Mouse (Mus musculus) midbrain, embryonic 10.5 days (tissue): ENCODE results near the gene Ebf3. TPM values are rescaled to one million over a fixed set of nuclear protein-coding genes. Genes with fewer than 3 reads are reported as not detected.

Experiments used
- DNase-seq: peaks from one replicate; pipeline ENCODE4 v3.0.0-alpha.2; 2017; ENCODE audit warnings: low spot score
- H3K27ac ChIP-seq: fragments of 300-500 bp; sonication (generic); replicated peaks from 2 replicates; pipeline ENCODE4 v1.5.1; 2016; ENCODE audit warnings: mild to moderate bottlenecking
- H3K27me3 ChIP-seq: fragments of 300-500 bp; sonication (generic); 2 replicates; pipeline ENCODE4 v1.6.1; 2016; ENCODE audit warnings: low read depth, mild to moderate bottlenecking; ENCODE audit not compliant: poor library complexity, severe bottlenecking
- H3K36me3 ChIP-seq: fragments of 300-500 bp; sonication (generic); 2 replicates; pipeline ENCODE4 v1.6.1; 2016; ENCODE audit warnings: mild to moderate bottlenecking, moderate library complexity
- H3K4me1 ChIP-seq: fragments of 300-500 bp; sonication (generic); 2 replicates; pipeline ENCODE4 v1.6.1; 2016
- H3K4me3 ChIP-seq: fragments of 300-500 bp; sonication (generic); 2 replicates; pipeline ENCODE4 v1.5.1; 2016; ENCODE audit warnings: mild to moderate bottlenecking, moderate library complexity
- H3K9me3 ChIP-seq: fragments of 300-500 bp; sonication (generic); replicated peaks from 2 replicates; pipeline ENCODE4 v1.6.1; 2016; ENCODE audit warnings: mild to moderate bottlenecking
- WGBS: fragments of 180-500 bp; shearing (Covaris S2); methylation state at CpG from one replicate; pipeline ENCODE4 v1.1.7; 2016; 5-methylcytosine and 5-hydroxymethylcytosine counted together
- polyA plus RNA-seq: library from polyadenylated mRNA; unstranded; fragments of >200 nt; fragmentation: Nextera tagmentation; extraction: Ambion mirVana; gene quantifications from 2 replicates; pipeline ENCODE4 v1.2.1, GENCODE M21; 2016

The Ebf3 gene
- 3.2 and 5.4 TPM in 2 replicates for polyA plus RNA-seq

DNA sequence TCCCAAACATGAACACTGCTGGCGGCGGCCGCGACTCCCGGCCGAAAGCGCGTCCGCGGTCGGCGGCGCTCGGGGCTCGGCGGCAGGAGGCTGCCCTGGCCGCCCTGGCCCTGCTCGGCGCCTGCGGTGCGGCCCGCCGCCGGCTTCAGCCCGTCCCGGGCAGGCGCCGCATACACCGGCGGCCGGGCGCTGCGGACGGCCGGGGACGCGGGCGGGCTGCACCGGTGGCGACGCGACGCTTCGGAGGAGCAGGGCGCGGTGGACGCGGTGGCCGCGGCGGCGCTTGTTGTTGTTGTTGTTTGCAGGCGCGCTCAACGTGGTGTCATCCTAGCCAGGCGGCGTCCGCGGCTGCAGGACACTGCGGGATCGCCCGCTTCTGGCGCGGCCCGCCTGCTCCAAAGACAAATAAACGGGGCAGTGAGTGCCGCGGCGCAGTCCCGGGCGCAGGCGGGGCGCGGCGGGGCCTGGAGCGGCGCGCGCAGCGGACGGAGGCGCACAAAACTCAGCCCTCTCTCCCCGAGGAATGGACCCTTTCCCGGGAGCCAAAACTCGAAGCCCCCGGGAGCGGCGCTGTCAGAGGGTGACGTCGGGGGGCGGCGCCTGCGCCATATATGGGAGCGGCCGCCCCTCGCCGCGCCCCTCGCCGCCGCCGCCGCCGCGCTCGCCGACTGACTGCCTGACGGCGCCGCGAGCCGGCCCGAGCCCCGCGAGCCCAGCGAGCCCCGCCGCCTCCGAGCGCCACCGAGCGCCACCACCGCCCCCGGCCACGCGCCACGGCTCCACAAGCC lies at the start of gene Ebf3:
Gene Ebf3, minus strand, starts transcription at position 542 of the 788 bp plus-strand sequence.
- peak within 1 kb of the TSS; percentile 71 for H3K4me3 ChIP-seq
- H3K36me3 ChIP-seq: peaks cover 4% of the 10 kb centered on the region; the same call in 1 of the 2 replicates
- H3K9me3 ChIP-seq: no peaks in the 10 kb centered on the region
- peak; percentile 90 for DNase-seq
- peak within 1 kb of the TSS; percentile 86 for H3K27ac ChIP-seq
- under 1% methylated on average over 117 of the region's 127 CpGs for WGBS
- peaks cover 100% of the 10 kb centered on the region for H3K27me3 ChIP-seq
- peaks cover 86% of the 10 kb centered on the region for H3K4me1 ChIP-seq

DNA sequence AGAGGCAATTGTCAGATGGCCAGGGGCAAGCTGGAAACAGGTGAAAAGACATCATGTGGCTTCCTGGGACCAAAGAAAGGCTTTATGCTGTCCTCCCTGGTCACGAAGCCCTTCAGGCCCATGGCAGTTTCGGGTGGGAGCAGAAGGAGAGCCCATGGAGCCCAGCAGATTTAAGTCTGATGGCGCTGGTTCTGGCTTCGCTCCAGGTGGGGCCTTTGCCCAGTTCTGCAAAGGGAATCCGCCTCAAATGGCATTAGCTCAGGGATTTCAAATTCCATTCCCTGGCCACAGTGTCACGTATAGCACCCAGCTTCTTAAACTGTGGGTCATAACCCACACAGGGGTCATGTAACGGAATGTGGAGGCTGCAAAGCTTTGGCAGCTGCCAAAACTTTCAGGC lies 32.6 kb upstream of the Ebf3 start:
- no peak overlapping the region for H3K4me3 ChIP-seq
- H3K36me3 ChIP-seq: no peaks in the 10 kb centered on the region
- no peak for DNase-seq
- WGBS: 83% methylated on average over 7 of the region's 7 CpGs
- H3K27me3 ChIP-seq: no peaks in the 10 kb centered on the region; the same call in 1 of the 2 replicates
- no peaks in the 10 kb centered on the region for H3K9me3 ChIP-seq
- peak overlapping the region; percentile 46 for H3K27ac ChIP-seq
- peaks cover 15% of the 10 kb centered on the region for H3K4me1 ChIP-seq

DNA sequence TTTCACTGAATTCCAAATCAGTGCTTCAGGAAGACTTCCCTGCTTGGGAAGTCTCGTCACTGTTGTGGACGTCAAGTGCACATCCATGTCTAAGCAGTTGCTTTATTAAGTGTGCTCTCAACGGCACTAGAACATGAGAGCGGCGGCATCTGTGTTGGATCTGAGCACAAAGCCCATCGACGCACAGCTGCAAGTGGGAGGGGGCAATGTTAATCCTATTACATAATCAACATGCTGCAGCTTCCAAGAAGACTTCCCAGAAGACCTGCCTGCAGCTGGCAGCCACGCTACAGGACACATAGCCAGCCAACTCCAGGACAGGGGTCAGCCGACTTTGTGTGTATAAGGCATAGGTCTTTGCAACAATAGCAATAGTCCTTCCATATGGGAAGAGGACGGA lies 31.8 kb upstream of the Ebf3 start:
- H3K27ac ChIP-seq: no peak overlapping the region
- WGBS: 56% methylated on average over 10 of the region's 10 CpGs
- no peaks in the 10 kb centered on the region for H3K36me3 ChIP-seq
- DNase-seq: peak; percentile 36
- H3K4me3 ChIP-seq: no peak overlapping the region
- no peaks in the 10 kb centered on the region for H3K9me3 ChIP-seq
- peaks cover 15% of the 10 kb centered on the region for H3K4me1 ChIP-seq
- no peaks in the 10 kb centered on the region; the same call in 1 of the 2 replicates for H3K27me3 ChIP-seq

DNA sequence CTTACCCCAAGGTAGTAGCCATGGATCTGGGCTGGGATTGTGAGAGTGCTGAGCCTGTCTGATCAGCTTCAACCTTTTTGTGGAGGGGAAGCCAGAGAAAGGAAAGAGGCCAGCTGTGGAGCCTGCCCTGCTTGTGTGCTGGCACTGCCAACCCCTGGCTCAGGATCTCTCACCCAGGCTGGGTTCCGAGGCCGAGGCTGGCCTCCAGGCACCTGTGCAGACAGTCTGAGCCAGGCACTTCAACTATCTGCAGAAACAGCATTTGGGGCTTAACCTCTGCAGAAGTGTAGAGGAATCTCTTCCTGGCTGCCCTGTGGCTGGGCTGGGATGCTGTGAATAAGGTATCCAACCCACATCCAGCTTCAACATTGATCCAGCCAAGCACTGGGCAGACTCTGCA lies 19.7 kb upstream of the Ebf3 start:
- WGBS: 92% methylated on average over 2 of the region's 2 CpGs
- no peak for DNase-seq
- Histone ChIP-seq H3K27me3 (peaks cover 29% of the 10 kb centered on the region), H3K4me1 (no peaks in the 10 kb centered on the region), H3K27ac (no peak overlapping the region), H3K36me3 (no peaks in the 10 kb centered on the region), H3K4me3 (no peak overlapping the region), H3K9me3 (no peaks in the 10 kb centered on the region)

DNA sequence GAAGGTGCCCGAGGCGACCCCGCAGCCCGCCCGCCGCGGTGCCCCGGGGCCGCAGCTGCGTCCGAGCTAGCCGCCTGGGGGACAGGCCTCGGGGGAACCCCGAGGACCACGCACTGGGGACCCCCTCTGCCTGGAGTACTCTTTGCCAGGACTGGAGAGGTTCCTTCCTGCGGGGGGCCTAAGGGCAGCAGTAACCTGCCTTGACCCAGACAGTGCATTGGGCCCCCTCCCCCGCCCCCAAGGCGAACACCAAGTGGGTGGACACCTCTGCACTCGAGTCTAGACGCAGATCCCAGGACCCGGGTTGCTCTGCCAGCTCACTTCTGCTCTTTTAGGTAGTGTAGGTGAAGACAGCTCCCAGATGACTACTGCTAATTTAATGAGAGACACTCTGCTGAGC lies 8.7 kb upstream of the Ebf3 start:
- H3K4me3 ChIP-seq: peak overlapping the region; percentile 56
- no peaks in the 10 kb centered on the region for H3K9me3 ChIP-seq
- DNase-seq: peak; percentile 20
- H3K27ac ChIP-seq: peak overlapping the region; percentile 57; the same call in 1 of the 2 replicates
- 2% methylated on average over 21 of the region's 21 CpGs for WGBS
- H3K4me1 ChIP-seq: peaks cover 51% of the 10 kb centered on the region
- no peaks in the 10 kb centered on the region for H3K36me3 ChIP-seq
- peaks cover 96% of the 10 kb centered on the region for H3K27me3 ChIP-seq

DNA sequence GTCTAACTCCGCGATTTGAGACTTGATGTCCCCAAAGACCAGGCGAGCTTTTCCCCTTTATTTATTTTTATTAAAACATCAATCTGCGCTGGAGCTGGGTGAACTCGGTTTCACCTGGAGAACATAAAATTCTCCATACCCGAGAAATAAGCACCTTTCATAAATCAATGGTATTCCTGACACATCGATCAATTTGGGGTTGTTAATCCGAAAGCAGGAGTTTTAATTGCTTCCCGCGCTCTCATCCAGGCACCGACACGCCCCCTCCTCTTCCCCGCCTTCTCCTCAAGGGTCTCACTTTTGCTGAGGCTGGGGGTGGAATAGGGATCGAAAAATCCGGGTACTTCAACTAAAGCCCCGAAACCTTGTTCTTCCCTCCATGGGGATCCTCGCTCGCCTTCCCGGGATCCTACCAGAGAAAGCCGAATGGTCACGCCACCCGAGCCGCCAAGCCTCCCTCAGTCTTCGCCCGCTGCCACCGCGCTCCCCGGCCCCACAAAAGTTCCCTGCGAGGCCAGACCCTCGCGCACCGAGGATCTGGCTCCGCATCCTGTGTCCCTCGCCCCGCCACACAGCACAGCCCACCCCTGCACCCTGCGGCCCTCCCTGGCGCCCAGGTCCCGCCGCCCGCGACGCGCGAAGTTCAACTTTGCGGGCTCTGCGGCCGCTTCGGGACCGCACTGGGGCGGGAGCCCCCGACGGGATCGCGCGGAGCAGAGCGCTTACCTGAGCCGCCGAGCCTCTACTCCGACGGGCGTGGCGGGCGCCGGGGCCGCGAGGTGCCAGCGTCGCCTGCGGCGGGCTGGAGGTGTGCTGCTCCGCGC lies 7.9 kb upstream of the Ebf3 start:
- Histone ChIP-seq H3K4me1 (peaks cover 58% of the 10 kb centered on the region), H3K27me3 (peaks cover 96% of the 10 kb centered on the region), H3K36me3 (no peaks in the 10 kb centered on the region), H3K27ac (peak overlapping the region; percentile 57), H3K9me3 (no peaks in the 10 kb centered on the region), H3K4me3 (peak overlapping the region; percentile 56)
- peak; percentile 48 for DNase-seq
- WGBS: under 1% methylated on average over 72 of the region's 72 CpGs

DNA sequence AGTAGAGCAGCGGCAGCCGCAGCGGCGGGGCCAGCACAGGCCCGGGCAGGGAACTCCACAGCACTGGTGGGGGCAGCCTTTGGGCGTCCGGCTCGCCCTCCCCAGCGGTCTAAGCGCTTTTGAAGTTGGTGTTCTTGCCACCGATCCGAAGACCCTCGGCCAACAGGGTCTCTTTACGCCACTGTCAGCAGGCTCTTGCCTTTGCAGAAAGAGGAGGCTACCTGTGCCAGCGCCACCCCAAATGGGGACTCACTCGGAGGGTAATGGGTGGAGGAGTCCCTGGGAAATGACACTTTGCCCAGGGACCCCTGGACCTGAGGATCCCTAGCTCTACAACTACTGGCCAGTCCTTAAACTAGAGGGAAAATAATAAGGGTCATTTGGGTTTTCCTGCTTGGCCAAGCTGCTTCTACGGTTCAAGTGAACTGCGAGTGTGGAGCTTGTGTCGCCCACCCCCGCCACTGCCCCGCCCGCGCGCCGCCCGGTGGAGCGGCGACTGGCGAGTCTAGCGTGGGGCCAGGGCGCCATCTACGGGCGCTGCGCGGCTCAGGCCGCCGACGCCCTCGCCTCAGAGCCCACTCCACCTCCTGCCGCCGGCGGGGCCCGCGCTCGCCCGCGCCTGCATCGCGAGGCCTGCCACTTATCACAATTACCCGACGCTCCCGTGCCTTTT lies 7.0 kb upstream of the Ebf3 start:
- H3K4me3 ChIP-seq: peak overlapping the region; percentile 56
- peaks cover 67% of the 10 kb centered on the region for H3K4me1 ChIP-seq
- no peaks in the 10 kb centered on the region for H3K9me3 ChIP-seq
- H3K36me3 ChIP-seq: no peaks in the 10 kb centered on the region
- peak overlapping the region; percentile 42 for H3K27ac ChIP-seq
- WGBS: under 1% methylated on average over 52 of the region's 52 CpGs
- H3K27me3 ChIP-seq: peaks cover 96% of the 10 kb centered on the region
- DNase-seq: peak; percentile 81

DNA sequence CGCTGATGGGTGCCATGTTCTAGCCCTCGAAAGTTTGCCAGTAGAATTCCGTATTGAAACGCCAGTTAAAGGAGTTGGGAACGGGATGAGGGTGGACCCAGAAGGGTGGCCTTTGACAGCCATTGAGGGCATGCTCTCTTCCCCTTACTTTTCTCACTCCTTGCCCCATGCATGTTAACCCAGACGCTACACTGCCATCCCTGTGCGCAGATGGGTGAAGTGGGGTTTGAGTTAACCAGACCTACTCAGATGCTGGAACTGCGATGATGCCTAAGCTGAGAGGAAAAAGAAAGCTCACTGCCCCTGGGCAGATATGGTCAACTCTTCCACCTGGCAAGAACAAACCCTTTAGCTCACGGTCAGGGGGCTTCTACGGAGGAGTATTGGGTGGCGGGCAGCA lies 6.1 kb upstream of the Ebf3 start:
- Histone ChIP-seq H3K27ac (no peak overlapping the region), H3K4me3 (peak overlapping the region; percentile 34)

DNA sequence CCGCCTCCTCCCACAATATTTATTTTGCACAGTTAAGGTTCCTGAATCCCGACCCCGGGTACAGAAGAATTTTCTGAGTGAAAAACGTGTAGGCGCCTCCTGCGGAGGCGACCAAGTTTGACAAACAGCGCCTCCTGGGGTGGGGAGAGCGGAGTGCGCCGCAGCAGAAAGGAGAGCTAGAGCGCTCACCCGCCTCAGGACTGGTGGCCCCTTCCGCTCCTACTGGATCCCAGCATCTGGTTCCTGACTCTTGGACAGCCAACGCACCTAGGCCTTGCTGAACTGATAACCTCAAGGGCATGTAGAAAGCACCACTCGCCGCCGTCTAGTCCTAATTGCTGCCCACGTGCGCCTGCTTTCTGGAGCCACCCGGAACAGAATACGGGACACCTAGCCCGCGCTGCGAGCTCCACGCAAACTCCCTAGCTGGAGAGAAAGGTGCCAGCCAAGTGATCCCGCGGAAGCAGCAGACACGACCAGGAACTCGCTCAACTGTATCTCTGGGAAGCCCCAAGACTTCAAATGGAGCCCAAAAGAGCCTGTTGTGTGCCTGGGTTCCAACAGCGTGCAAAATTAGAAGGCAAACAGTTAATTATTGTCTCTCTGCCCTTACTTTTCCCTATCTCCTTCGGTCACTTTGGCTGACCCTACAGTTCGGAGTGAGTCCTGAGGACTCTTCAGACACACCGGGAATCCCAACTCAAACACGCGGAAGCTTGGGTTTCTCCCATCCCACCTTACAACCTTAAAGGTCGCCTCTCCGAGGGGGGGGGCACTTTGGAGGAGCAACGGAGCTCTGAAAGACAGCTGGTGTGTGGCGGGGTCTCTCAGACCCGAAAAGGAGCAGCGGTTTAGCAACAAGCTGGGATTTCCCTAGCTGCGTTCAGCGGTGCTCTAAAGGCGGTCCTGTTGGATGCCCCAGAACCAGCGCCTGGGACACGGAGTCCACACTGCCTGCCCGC lies 5.0 kb upstream of the Ebf3 start:
- DNase-seq: peak; percentile 80
- Histone ChIP-seq H3K9me3 (no peaks in the 10 kb centered on the region), H3K4me3 (peak overlapping the region; percentile 71), H3K4me1 (peaks cover 87% of the 10 kb centered on the region), H3K36me3 (no peaks in the 10 kb centered on the region), H3K27me3 (peaks cover 100% of the 10 kb centered on the region), H3K27ac (0 out of 2 replicates have a peak overlapping the region, but pooled peaks have one; percentile 78)
- WGBS: under 1% methylated on average over 48 of the region's 48 CpGs

More for the DNA sequence above, 6.1 kb upstream of the Ebf3 start:
- no peaks in the 10 kb centered on the region for H3K36me3 ChIP-seq
- H3K4me1 ChIP-seq: peaks cover 76% of the 10 kb centered on the region
- WGBS: 1% methylated on average over 11 of the region's 11 CpGs
- H3K9me3 ChIP-seq: no peaks in the 10 kb centered on the region
- DNase-seq: peak; percentile 34
- peaks cover 100% of the 10 kb centered on the region for H3K27me3 ChIP-seq

DNA sequence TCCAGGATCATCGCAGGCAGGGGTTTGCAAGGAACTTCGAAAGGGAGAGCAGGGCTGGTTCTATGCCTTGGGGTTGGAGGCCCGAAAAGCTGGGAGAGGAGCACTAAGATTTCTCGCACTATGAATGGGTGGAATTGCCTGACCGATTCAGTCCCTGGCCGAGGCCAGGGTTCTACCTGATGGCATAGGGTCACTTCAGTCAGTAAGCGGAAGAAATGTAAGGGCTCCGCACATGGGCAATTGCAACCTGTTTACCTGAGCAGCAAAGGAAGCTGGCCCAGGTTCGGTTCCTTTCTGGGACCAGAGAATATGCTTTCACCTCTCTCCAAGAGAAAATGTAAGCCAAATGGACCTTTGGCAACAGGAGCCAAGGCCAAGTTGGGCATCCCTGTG lies 4.1 kb upstream of the Ebf3 start:
- WGBS: 2% methylated on average over 9 of the region's 9 CpGs
- Histone ChIP-seq H3K4me3 (peak overlapping the region; percentile 71), H3K9me3 (no peaks in the 10 kb centered on the region), H3K4me1 (peaks cover 95% of the 10 kb centered on the region), H3K27ac (peak overlapping the region; percentile 78), H3K36me3 (no peaks in the 10 kb centered on the region), H3K27me3 (peaks cover 100% of the 10 kb centered on the region)
- DNase-seq: peak; percentile 40

DNA sequence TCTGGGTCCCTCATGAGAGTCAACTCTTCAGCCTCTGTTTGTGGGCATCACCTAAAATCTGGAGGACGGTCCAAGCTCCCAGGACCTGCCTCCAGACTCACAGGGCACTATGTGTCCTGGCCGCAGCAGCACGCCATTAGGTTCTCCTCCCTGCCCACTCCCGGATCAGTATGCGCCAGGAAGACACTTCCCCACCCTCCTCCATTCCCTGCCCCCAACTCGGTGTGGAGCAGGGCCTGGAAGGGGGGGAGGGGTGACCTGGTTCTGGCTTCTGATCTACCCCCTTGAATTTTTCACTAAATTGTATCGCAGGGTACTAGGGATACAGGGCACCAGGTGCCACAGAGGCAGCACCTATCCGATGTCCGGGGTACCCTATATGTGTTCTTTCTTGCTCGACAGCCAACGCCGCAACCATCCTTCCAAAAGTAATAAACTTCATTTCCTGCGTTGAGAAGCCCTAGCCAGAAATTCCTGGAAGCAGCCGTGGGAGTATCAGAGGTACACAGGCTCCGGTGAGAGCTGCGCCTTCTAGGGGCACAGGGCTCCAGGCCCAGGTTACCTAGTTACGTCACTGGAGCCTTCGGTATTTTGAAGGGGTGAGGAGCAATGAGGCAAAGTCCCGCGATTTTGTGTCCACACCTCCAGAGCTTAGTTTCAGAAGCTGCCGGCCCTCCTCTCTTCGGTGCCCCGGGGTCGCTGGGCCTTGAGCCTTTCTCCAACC lies 3.6 kb upstream of the Ebf3 start:
- H3K36me3 ChIP-seq: no peaks in the 10 kb centered on the region
- peak; percentile 42 for DNase-seq
- H3K4me1 ChIP-seq: peaks cover 98% of the 10 kb centered on the region
- H3K27me3 ChIP-seq: peaks cover 100% of the 10 kb centered on the region
- H3K9me3 ChIP-seq: no peaks in the 10 kb centered on the region
- H3K4me3 ChIP-seq: peak overlapping the region; percentile 71
- peak overlapping the region; percentile 78 for H3K27ac ChIP-seq
- 1% methylated on average over 24 of the region's 24 CpGs for WGBS
